Mouse (Mus musculus): ENCODE measurements at regions not wholly inside any gene's neighbourhood (a gene's known extent, or its start where the extent isn't known, plus 50 kb on each side); places are given as distances from the start of the nearest gene placed in this dataset.

- Histone ChIP-seq H3K36me3 (no peaks in the 10 kb centered on the region), H3K4me3 (no peak overlapping the region), H3K9me3 (replicated peaks) (no peaks in the 10 kb centered on the region), H3K27ac (no peak overlapping the region), H3K27me3 (ENCODE audit: low read depth, poor library complexity, severe bottlenecking) (no peaks in the 10 kb centered on the region), H3K4me1 (no peaks in the 10 kb centered on the region)
- DNase-seq (ENCODE audit: low spot score), result peak; percentile 9
- 77% methylated on average over 9 of the region's 9 CpGs for WGBS
These were observed 74.5 kb upstream of the Peli2 start for GRCm38 (mm10) chr14:48046094-48046493.

- DNase-seq (ENCODE audit: low spot score), result peak; percentile 24
- Histone ChIP-seq H3K27me3 (ENCODE audit: low read depth, poor library complexity, severe bottlenecking) (no peaks in the 10 kb centered on the region), H3K9me3 (replicated peaks) (no peaks in the 10 kb centered on the region), H3K4me3 (no peak overlapping the region), H3K27ac (no peak overlapping the region), H3K4me1 (no peaks in the 10 kb centered on the region), H3K36me3 (no peaks in the 10 kb centered on the region)
- 94% methylated on average over 1 of the region's 1 CpGs for WGBS
These were observed 73.8 kb upstream of the Peli2 start for GRCm38 (mm10) chr14:48046831-48047230.

GRCm38 (mm10) chr14:48049698-48050459 is 70.7 kb upstream of the Peli2 start:
- Histone ChIP-seq H3K27ac (no peak overlapping the region), H3K27me3 (ENCODE audit: low read depth, poor library complexity, severe bottlenecking) (no peaks in the 10 kb centered on the region), H3K4me3 (no peak overlapping the region), H3K4me1 (peaks cover 13% of the 10 kb centered on the region), H3K36me3 (no peaks in the 10 kb centered on the region), H3K9me3 (replicated peaks) (no peaks in the 10 kb centered on the region)
- 95% methylated on average over 5 of the region's 5 CpGs for WGBS
- peak; percentile 9 for DNase-seq (ENCODE audit: low spot score)

- H3K36me3 ChIP-seq, result no peaks in the 10 kb centered on the region
- no peak overlapping the region for H3K27ac ChIP-seq
- WGBS, result 94% methylated on average over 2 of the region's 2 CpGs
- DNase-seq (ENCODE audit: low spot score), result no peak
- no peaks in the 10 kb centered on the region for H3K9me3 ChIP-seq (replicated peaks)
- peaks cover 13% of the 10 kb centered on the region for H3K4me1 ChIP-seq
- H3K27me3 ChIP-seq (ENCODE audit: low read depth, poor library complexity, severe bottlenecking), result no peaks in the 10 kb centered on the region
- no peak overlapping the region for H3K4me3 ChIP-seq
These were observed 70.2 kb upstream of the Peli2 start for GRCm38 (mm10) chr14:48050460-48050760.

- H3K4me1 ChIP-seq, result peaks cover 13% of the 10 kb centered on the region
- H3K36me3 ChIP-seq, result no peaks in the 10 kb centered on the region
- DNase-seq (ENCODE audit: low spot score), result peak; percentile 27
- 72% methylated on average over 3 of the region's 3 CpGs for WGBS
- H3K4me3 ChIP-seq, result no peak overlapping the region
- H3K27ac ChIP-seq, result no peak overlapping the region
- no peaks in the 10 kb centered on the region for H3K9me3 ChIP-seq (replicated peaks)
- no peaks in the 10 kb centered on the region for H3K27me3 ChIP-seq (ENCODE audit: low read depth, poor library complexity, severe bottlenecking)
These were observed 68.7 kb upstream of the Peli2 start for GRCm38 (mm10) chr14:48051971-48052370.

- Histone ChIP-seq H3K9me3 (replicated peaks) (no peaks in the 10 kb centered on the region), H3K36me3 (no peaks in the 10 kb centered on the region), H3K27me3 (ENCODE audit: low read depth, poor library complexity, severe bottlenecking) (no peaks in the 10 kb centered on the region), H3K4me3 (no peak overlapping the region), H3K27ac (no peak overlapping the region), H3K4me1 (peaks cover 13% of the 10 kb centered on the region)
- 73% methylated on average over 7 of the region's 7 CpGs for WGBS
- peak; percentile 18 for DNase-seq (ENCODE audit: low spot score)
These were observed 68.2 kb upstream of the Peli2 start for GRCm38 (mm10) chr14:48052405-48052804.

- Histone ChIP-seq H3K36me3 (no peaks in the 10 kb centered on the region), H3K4me1 (peaks cover 13% of the 10 kb centered on the region), H3K27ac (0 out of 2 replicates have a peak overlapping the region, but pooled peaks have one; percentile 25), H3K4me3 (no peak overlapping the region), H3K9me3 (replicated peaks) (no peaks in the 10 kb centered on the region), H3K27me3 (ENCODE audit: low read depth, poor library complexity, severe bottlenecking) (no peaks in the 10 kb centered on the region)
- DNase-seq (ENCODE audit: low spot score), result peak; percentile 40
- 30% methylated on average over 4 of the region's 4 CpGs for WGBS
These were observed 67.5 kb upstream of the Peli2 start for GRCm38 (mm10) chr14:48053151-48053550.

- no peaks in the 10 kb centered on the region for H3K9me3 ChIP-seq (replicated peaks)
- H3K27ac ChIP-seq, result no peak overlapping the region
- 81% methylated on average over 3 of the region's 3 CpGs for WGBS
- H3K4me1 ChIP-seq, result peaks cover 13% of the 10 kb centered on the region
- H3K36me3 ChIP-seq, result no peaks in the 10 kb centered on the region
- H3K27me3 ChIP-seq (ENCODE audit: low read depth, poor library complexity, severe bottlenecking), result no peaks in the 10 kb centered on the region
- DNase-seq (ENCODE audit: low spot score), result peak; percentile 29
- H3K4me3 ChIP-seq, result no peak overlapping the region
These were observed 65.9 kb upstream of the Peli2 start for GRCm38 (mm10) chr14:48054719-48055118.

GRCm38 (mm10) chr14:48055861-48056260 is 64.8 kb upstream of the Peli2 start:
- WGBS, result 90% methylated on average over 2 of the region's 2 CpGs
- Histone ChIP-seq H3K4me3 (no peak overlapping the region), H3K27me3 (ENCODE audit: low read depth, poor library complexity, severe bottlenecking) (no peaks in the 10 kb centered on the region), H3K36me3 (no peaks in the 10 kb centered on the region), H3K4me1 (peaks cover 13% of the 10 kb centered on the region), H3K9me3 (replicated peaks) (no peaks in the 10 kb centered on the region), H3K27ac (no peak overlapping the region)
- DNase-seq (ENCODE audit: low spot score), result peak; percentile 16

- 86% methylated on average over 9 of the region's 9 CpGs for WGBS
- H3K9me3 ChIP-seq (replicated peaks), result no peaks in the 10 kb centered on the region
- no peaks in the 10 kb centered on the region for H3K27me3 ChIP-seq (ENCODE audit: low read depth, poor library complexity, severe bottlenecking)
- H3K36me3 ChIP-seq, result no peaks in the 10 kb centered on the region
- H3K27ac ChIP-seq, result no peak overlapping the region
- H3K4me1 ChIP-seq, result peaks cover 6% of the 10 kb centered on the region
- no peak overlapping the region for H3K4me3 ChIP-seq
- DNase-seq (ENCODE audit: low spot score), result no peak
These were observed 62.3 kb upstream of the Peli2 start for GRCm38 (mm10) chr14:48058234-48058868.

GRCm38 (mm10) chr14:48059664-48060455 is 60.8 kb upstream of the Peli2 start:
- Histone ChIP-seq H3K9me3 (replicated peaks) (no peaks in the 10 kb centered on the region), H3K4me3 (no peak overlapping the region), H3K36me3 (no peaks in the 10 kb centered on the region), H3K27ac (no peak overlapping the region), H3K4me1 (no peaks in the 10 kb centered on the region), H3K27me3 (ENCODE audit: low read depth, poor library complexity, severe bottlenecking) (no peaks in the 10 kb centered on the region)
- 84% methylated on average over 15 of the region's 15 CpGs for WGBS
- DNase-seq (ENCODE audit: low spot score), result no peak

GRCm38 (mm10) chr14:48068641-48069040 is 52.0 kb upstream of the Peli2 start:
- Histone ChIP-seq H3K27me3 (ENCODE audit: low read depth, poor library complexity, severe bottlenecking) (no peaks in the 10 kb centered on the region), H3K36me3 (no peaks in the 10 kb centered on the region), H3K27ac (no peak overlapping the region), H3K4me3 (no peak overlapping the region), H3K4me1 (peaks cover 5% of the 10 kb centered on the region), H3K9me3 (replicated peaks) (no peaks in the 10 kb centered on the region)
- WGBS, result 85% methylated on average over 3 of the region's 3 CpGs
- DNase-seq (ENCODE audit: low spot score), result no peak

Measured in limb, embryonic 10.5 days (tissue).